Mouse (Mus musculus) embryonic facial prominence, embryonic 12.5 days (tissue): Measurements from ENCODE around the gene Gm10553. TPM values are rescaled to one million over a fixed set of nuclear protein-coding genes. Genes with fewer than 3 reads are reported as not detected.
"Not testable (repeated sequence)": the region's sequence is repeated elsewhere in the genome, so short reads cannot be mapped to it uniquely, and the experiment has no call there.

ENCODE experiments used
- ATAC-seq: fragments of 200-750 bp; cut with Nextera tagmentation; 2 replicates; pipeline ENCODE4 v1.8.0; 2017; ENCODE audit not compliant: insufficient number of reproducible peaks, insufficient read depth, low FRiP score, low TSS enrichment
- H3K27ac ChIP-seq: fragments of 300-500 bp; sonication (generic); 2 replicates; pipeline ENCODE4 v1.5.1; 2016; ENCODE audit warnings: mild to moderate bottlenecking
- H3K27me3 ChIP-seq: fragments of 300-500 bp; sonication (generic); 2 replicates; pipeline ENCODE4 v1.6.1; 2016; ENCODE audit warnings: mild to moderate bottlenecking, moderate library complexity
- H3K36me3 ChIP-seq: fragments of 300-500 bp; sonication (generic); 2 replicates; pipeline ENCODE4 v1.6.1; 2016; ENCODE audit warnings: mild to moderate bottlenecking
- H3K4me1 ChIP-seq: fragments of 300-500 bp; sonication (generic); 2 replicates; pipeline ENCODE4 v1.6.1; 2016
- H3K4me2 ChIP-seq: fragments of 300-500 bp; sonication (generic); replicated peaks from 2 replicates; pipeline ENCODE4 v1.6.1; 2016; ENCODE audit warnings: mild to moderate bottlenecking, moderate library complexity
- H3K4me3 ChIP-seq: fragments of 300-500 bp; sonication (generic); 2 replicates; pipeline ENCODE4 v1.5.1; 2016; ENCODE audit warnings: mild to moderate bottlenecking
- H3K9ac ChIP-seq: fragments of 300-500 bp; sonication (generic); 2 replicates; pipeline ENCODE4 v1.6.1; 2016; ENCODE audit warnings: mild to moderate bottlenecking, moderate library complexity
- H3K9me3 ChIP-seq: fragments of 300-500 bp; sonication (generic); 2 replicates; pipeline ENCODE4 v1.6.1; 2016; ENCODE audit warnings: mild to moderate bottlenecking, moderate library complexity
- WGBS: fragments of 180-500 bp; shearing (Covaris S2); methylation state at CpG from one replicate; pipeline ENCODE4 v1.1.7; 2016; 5-methylcytosine and 5-hydroxymethylcytosine counted together
- polyA plus RNA-seq: library from polyadenylated mRNA; unstranded; fragments of >200 nt; fragmentation: Nextera tagmentation; extraction: Ambion mirVana; gene quantifications from 2 replicates; pipeline ENCODE4 v1.2.1, GENCODE M21; 2016

The Gm10553 gene
- not detected in 2 replicates for polyA plus RNA-seq

DNA sequence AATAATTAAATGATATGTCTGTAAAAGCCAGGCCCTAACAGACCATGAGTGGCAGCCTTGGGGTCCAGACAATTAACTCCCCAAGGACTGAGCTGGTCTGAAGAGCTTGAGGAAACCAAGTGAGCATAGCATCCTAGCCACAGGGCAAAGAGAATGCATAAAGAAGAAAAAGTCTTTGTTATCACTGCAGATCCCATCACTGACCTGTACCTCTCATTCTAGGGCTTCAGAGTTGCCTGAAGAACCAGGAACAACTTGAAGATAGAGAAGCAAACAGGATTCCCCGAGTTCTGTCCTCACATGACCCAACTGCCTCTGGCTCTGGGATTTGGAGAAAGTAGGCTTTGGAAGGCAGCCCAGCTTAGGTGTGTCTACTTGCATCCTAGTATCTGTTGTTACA lies at the start of gene Gm10553:
TSS of gene Gm10553 (plus strand) at position 301 of the 400 bp plus-strand sequence.
- not testable (repeated sequence) for H3K36me3 ChIP-seq, ATAC-seq, H3K9me3 ChIP-seq, H3K27me3 ChIP-seq, H3K9ac ChIP-seq, H3K4me1 ChIP-seq, H3K27ac ChIP-seq, H3K4me2 ChIP-seq, H3K4me3 ChIP-seq
- 60% methylated on average over 1 of the region's 1 CpGs for WGBS

DNA sequence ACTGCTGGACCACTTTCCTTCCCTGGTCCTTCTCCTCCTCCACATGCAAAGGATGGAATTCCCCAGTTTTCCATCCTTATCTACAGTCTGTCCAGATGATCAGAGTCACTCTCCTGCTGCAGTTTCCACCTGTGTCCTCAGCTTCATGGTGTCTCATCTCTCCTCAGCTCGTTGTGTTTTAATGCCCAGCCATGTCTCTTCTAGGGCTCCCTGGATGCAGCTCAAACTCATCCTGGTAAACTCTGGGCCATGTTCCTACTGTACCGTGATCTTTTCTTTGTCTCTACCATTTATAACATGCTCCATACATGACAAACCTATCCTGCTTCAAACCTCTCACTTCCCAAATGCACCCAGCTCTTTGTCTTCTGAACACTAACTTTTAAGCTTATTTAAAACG lies 28.3 kb upstream of the Gm10553 start:
- H3K9ac ChIP-seq, H3K27me3 ChIP-seq, H3K27ac ChIP-seq, H3K36me3 ChIP-seq, H3K9me3 ChIP-seq, H3K4me1 ChIP-seq, ATAC-seq, H3K4me3 ChIP-seq, H3K4me2 ChIP-seq: not testable (repeated sequence)
- 54% methylated on average over 3 of the region's 3 CpGs for WGBS

DNA sequence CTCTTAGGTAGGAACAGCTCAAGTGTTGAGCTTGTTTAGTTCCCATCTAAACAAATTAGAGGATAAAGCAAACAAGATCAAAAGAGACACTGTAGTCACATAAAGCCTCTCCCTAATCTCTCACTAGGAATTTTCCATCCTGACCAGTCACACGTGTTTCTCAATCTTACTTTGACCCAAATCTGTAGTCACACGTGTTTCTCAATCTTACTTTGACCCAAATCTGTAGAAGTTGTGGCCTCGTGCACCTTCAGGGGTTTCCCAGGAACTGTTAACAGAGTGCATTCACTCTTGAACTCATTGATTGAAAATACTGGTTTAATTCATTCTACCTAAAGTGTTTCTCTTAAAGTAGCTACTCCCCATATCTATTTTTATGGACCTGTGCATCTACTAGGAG lies 26.9 kb upstream of the Gm10553 start:
- ATAC-seq, H3K4me2 ChIP-seq, H3K27me3 ChIP-seq, H3K4me1 ChIP-seq, H3K4me3 ChIP-seq, H3K9ac ChIP-seq, H3K9me3 ChIP-seq, H3K36me3 ChIP-seq, H3K27ac ChIP-seq: not testable (repeated sequence)
- 60% methylated on average over 3 of the region's 3 CpGs for WGBS

DNA sequence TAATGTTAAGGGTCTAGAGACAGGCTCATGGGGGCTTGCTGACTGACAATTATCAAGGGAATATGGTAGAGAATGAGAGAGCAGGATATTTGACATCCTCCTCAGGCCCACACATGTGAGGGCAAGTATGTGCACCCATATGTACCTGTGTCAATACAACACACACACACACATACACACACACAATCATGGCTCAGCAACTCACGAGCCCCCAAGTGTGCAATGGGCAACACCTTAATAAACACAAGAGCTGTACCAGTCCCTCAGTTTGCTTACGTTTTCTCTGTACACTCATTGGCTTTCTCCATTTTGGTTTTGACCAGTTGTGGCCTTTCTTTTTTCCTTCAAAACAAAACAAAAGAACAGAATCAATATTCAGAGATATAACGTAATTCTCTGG lies 15.2 kb upstream of the Gm10553 start:
- H3K27ac ChIP-seq, H3K36me3 ChIP-seq, H3K4me3 ChIP-seq, H3K9me3 ChIP-seq, H3K9ac ChIP-seq, ATAC-seq, H3K4me1 ChIP-seq, H3K4me2 ChIP-seq, H3K27me3 ChIP-seq: not testable (repeated sequence)
- WGBS, result 66% methylated on average over 3 of the region's 3 CpGs

DNA sequence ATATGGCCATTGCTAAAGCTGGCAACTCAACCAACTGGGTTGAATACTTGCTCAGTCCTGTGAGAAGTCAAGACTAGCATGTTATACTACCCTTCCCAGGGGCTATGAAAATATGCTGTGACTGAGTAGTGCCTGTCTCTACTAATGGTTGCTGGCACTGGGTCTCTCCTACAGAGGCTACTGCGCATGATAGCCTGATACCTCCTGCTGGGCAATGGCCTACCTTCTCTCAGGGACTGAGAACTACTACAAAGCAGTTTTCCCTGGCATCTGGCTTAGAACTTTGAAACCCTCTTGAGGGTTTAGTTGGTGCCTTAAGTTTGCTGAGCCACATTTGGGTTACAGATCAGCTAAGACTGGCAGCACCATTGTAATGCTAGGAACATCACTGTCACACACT lies 13.8 kb upstream of the Gm10553 start:
- H3K36me3 ChIP-seq, ATAC-seq, H3K9ac ChIP-seq, H3K27ac ChIP-seq, H3K4me1 ChIP-seq, H3K27me3 ChIP-seq, H3K4me3 ChIP-seq, H3K9me3 ChIP-seq, H3K4me2 ChIP-seq: not testable (repeated sequence)
- WGBS, result 59% methylated on average over 1 of the region's 1 CpGs

DNA sequence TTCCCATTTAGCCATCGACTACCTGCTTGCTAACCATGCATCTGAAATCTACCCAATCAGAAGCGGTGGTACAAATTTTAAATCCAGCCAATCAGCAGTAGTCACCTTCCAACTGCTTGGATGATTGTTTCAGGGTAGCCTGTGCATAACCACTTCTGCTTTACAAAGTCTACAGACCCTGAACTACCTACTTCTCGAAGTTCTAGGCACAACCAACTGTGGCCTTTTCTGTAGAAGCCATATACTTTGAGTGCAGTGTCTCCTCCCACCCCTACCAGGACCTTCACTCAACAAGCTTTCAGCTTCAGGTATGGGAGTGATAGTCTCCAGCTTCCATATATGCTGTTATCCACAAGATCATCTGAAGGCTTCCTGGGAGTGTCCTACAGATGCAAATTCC lies 7.8 kb upstream of the Gm10553 start:
- H3K9ac ChIP-seq, H3K4me2 ChIP-seq, H3K4me3 ChIP-seq, H3K27ac ChIP-seq, ATAC-seq, H3K36me3 ChIP-seq, H3K27me3 ChIP-seq, H3K9me3 ChIP-seq, H3K4me1 ChIP-seq: not testable (repeated sequence)
- 39% methylated on average over 1 of the region's 3 CpGs for WGBS

DNA sequence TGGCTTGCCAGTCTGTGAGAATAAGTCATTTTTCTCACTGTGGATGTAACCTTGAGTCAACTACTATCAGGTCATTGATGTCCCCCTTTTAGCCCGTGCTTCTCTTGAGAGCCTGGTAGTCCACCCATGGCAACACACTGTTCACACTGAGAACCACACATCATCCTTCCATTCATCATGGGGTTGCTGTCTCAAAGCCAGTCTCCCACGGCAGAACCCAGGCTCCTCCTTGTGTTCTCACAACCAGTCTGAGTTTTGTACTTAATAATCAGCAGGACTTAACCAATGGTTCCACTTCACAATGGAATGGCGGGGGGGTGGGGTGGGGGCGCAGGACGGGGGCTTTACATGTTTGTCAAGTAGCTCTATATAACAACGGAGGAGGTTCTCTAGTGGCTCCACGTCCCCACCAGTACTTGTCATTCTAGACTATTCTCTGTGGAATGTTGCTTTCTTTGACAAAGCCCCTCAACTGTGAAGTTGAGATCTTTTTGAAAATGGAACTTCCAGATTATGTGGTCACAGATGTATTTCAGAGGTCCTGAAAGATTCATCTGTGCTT lies 6.9 kb upstream of the Gm10553 start:
- not testable (repeated sequence) for H3K4me1 ChIP-seq, H3K36me3 ChIP-seq, H3K27me3 ChIP-seq, H3K4me2 ChIP-seq, H3K4me3 ChIP-seq, ATAC-seq, H3K27ac ChIP-seq, H3K9ac ChIP-seq, H3K9me3 ChIP-seq
- 77% methylated on average over 6 of the region's 7 CpGs for WGBS

DNA sequence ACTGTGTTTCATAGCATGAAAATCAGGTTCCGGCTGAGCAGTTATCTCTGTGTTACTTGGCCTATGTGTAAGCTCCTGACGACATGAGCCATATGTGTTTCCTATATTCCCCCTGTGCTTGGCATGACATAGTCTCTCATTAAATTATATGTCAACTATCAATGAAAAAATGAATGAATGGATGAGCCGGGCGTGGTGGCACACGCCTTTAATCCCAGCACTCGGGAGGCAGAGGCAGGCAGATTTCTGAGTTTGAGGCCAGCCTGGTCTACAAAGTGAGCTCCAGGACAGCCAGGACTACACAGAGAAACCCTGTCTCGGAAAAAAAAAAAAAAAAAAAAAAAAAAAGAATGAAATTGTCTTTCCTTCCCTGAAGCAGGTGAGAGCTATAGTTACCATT lies 883 bp upstream of the Gm10553 start:
- not testable (repeated sequence) for H3K4me2 ChIP-seq

DNA sequence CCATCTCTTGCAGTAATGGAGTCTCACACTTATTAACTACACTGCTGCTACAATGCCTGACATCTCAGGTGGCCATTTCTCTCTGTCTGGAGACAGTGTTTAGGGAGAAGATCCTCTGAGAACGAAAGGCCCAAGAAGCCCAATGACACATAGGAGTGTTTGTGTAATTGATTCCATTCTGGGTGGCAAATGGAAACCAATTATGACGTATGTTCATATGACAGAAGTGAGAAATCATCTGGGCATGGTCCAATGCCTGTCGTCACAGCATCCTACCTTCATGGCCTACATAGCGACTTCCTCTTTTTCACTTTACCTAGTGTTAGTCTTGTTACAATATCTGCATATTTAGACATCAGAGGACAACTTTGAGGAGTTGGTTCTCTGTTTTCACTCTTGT lies 1.8 kb downstream of the Gm10553 start:
- H3K27me3 ChIP-seq, H3K4me2 ChIP-seq, H3K4me1 ChIP-seq, H3K9ac ChIP-seq, H3K27ac ChIP-seq, H3K4me3 ChIP-seq, ATAC-seq, H3K36me3 ChIP-seq, H3K9me3 ChIP-seq: not testable (repeated sequence)
- WGBS, result 88% methylated on average over 4 of the region's 4 CpGs

More for the DNA sequence above, 883 bp upstream of the Gm10553 start:
- WGBS, result 80% methylated on average over 6 of the region's 7 CpGs
- not testable (repeated sequence) for H3K4me3 ChIP-seq, ATAC-seq, H3K4me1 ChIP-seq, H3K27ac ChIP-seq, H3K9me3 ChIP-seq, H3K27me3 ChIP-seq, H3K36me3 ChIP-seq, H3K9ac ChIP-seq

DNA sequence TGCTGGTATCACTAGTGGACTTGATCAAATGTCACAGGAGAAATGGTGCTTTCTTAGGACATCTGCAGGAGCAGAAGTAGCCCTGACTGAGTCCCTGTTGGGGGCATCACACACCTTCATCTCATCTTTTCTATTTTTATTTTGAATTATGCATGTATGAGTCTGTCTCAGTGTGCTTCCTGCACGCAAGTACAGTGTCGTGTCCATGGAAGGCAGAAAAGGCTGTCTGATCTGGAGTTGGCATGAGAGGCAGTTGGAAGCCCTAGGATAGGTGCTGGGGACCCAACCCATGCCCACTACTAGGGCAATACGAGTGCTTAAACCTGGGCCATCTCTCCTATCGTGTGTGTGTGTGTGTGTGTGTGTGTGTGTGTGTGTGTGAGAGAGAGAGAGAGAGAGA lies 5.4 kb downstream of the Gm10553 start:
- 82% methylated on average over 4 of the region's 4 CpGs for WGBS
- H3K36me3 ChIP-seq, H3K4me2 ChIP-seq, H3K4me3 ChIP-seq, H3K9me3 ChIP-seq, H3K27ac ChIP-seq, ATAC-seq, H3K9ac ChIP-seq, H3K27me3 ChIP-seq, H3K4me1 ChIP-seq: not testable (repeated sequence)

DNA sequence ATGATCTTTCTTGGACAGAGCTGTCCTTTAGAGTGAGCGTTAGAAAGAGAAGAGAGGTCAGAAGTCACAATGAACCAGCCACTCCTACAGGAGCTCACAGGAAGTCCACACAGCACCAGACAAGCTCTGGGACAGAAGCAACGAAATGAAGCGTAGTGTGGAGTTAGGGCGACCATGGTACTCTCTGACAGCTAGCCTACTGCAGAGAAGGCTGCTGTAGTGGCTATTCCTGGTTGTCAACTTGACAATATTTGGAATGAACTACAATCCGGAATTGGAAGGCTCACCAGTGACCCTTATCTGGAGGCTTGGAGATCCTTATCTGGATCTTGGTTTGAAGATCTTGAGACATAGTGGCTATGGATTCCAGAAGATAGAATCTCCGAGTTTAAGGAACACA lies 6.0 kb downstream of the Gm10553 start:
- not testable (repeated sequence) for H3K4me1 ChIP-seq, H3K27ac ChIP-seq, H3K4me3 ChIP-seq, ATAC-seq, H3K9ac ChIP-seq, H3K9me3 ChIP-seq, H3K36me3 ChIP-seq, H3K4me2 ChIP-seq, H3K27me3 ChIP-seq
- WGBS, result 64% methylated on average over 5 of the region's 6 CpGs

DNA sequence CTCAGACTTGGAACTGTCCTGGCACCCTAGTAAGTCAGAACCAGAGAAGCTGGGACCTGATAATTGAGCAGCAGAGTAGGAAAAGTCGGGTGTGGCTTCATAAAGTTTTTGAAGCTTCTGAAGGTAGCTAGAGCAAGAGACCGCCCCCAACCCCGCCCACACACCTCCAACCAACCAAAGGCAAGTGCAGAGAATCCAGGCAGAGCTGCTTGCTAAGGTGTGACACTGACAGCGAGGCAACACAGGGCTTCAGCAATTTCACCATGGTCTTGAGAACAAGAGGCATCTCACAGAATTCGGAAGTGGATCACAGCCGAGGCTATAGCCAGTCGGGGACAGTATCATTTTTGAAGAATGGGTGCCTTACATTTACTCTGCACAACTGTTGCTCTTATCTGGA lies 9.8 kb downstream of the Gm10553 start, which contains the start of gene A530032D15Rik:
TSS of gene A530032D15Rik (minus strand) at position 101 of the 400 bp plus-strand sequence.
- not testable (repeated sequence) for H3K27ac ChIP-seq, ATAC-seq, H3K4me3 ChIP-seq, H3K9ac ChIP-seq, H3K4me2 ChIP-seq, H3K27me3 ChIP-seq, H3K36me3 ChIP-seq, H3K9me3 ChIP-seq, H3K4me1 ChIP-seq
- 74% methylated on average over 2 of the region's 7 CpGs for WGBS

DNA sequence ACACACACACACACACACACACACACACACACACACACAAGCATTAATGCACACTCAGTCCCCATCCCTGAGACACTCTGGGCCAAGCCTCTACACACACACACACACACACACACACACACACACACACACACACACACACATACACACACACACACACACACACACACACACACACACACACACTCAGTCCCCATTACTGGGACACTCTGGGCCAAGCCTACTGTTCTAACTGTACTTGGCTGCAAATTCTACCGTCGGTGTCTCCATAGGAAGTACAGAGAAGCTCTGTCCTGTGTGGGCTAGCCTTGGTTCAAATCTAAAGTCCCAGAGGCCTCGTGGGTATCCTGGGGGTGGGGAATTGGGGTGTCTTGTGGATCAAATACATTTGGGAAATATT lies 10.9 kb downstream of the Gm10553 start:
- WGBS, result 77% methylated on average over 3 of the region's 3 CpGs
- H3K27ac ChIP-seq, H3K9me3 ChIP-seq, H3K27me3 ChIP-seq, H3K4me2 ChIP-seq, ATAC-seq, H3K9ac ChIP-seq, H3K36me3 ChIP-seq, H3K4me3 ChIP-seq, H3K4me1 ChIP-seq: not testable (repeated sequence)
